ENCODE assay signal across 12 mouse cellular contexts in genomic region chr7:143349287-143349686, GRCm38 (mm10).
"Had no signal": no experiment of that assay in that cellular context is flagged by ENCODE, and none has a peak within 500 bp of the region (broad histone marks: within the 10 kb centered on the region; RNA-seq: fewer than 3 reads in every experiment).

No protein-coding gene starts in this region.

- H3K9me3 ChIP-seq: liver, embryonic 13.5 days had no signal

- H3K27ac ChIP-seq: left cerebral cortex, adult 2 months; liver, embryonic 13.5 days had no signal

- H3K36me3 ChIP-seq: liver, embryonic 13.5 days had no signal

- H3K4me2 ChIP-seq: liver, embryonic 13.5 days; midbrain, embryonic 11.5 days had no signal

- H3K4me1 ChIP-seq: liver, embryonic 13.5 days had no signal

- H3K4me3 ChIP-seq: left cerebral cortex, adult 2 months; liver, embryonic 13.5 days had no signal

- DNase-seq: kidney, postnatal 10 days; kidney, postnatal 36 days; layer of hippocampus, postnatal 36 days; liver, embryonic 13.5 days; lung, adult 2 months; lung, postnatal 14 days; lung, postnatal 4 days; midbrain, embryonic 14.5 days; thymus, adult 18-20 months; thymus, postnatal 36 days had no signal

- H3K9ac ChIP-seq: liver, embryonic 13.5 days had no signal
